Mouse (Mus musculus): ENCODE data around the gene Arhgap29. TPM values are rescaled to one million over a fixed set of nuclear protein-coding genes. Genes with fewer than 3 reads are reported as not detected.
A peak's percentile ranks its signal among the peaks of the same experiment; 100 is the strongest.

Arhgap29 gene
- polyA plus RNA-seq (2016; fragmentation: Nextera tagmentation; extraction: Ambion mirVana), result 49.4 and 59.8 TPM in 2 replicates

- 89% methylated on average over 8 of the region's 8 CpGs for WGBS
Observed at GRCm38 (mm10) chr3:121952041-121952591, at the start of gene Arhgap29. Gene Arhgap29 (plus strand): TSS chr3:121952541.

GRCm38 (mm10) chr3:121902729-121903128 lies 49.6 kb upstream of the Arhgap29 start:
- no peaks in the 10 kb centered on the region for H3K27me3 ChIP-seq
- H3K4me1 ChIP-seq (replicated peaks), result peaks cover 22% of the 10 kb centered on the region
- no peak for ATAC-seq (ENCODE audit: insufficient number of reproducible peaks, insufficient read depth, low FRiP score, low TSS enrichment, low read depth)
- no peak overlapping the region for H3K27ac ChIP-seq
- WGBS, result 86% methylated on average over 5 of the region's 5 CpGs
- H3K9me3 ChIP-seq, result no peaks in the 10 kb centered on the region
- H3K9ac ChIP-seq (replicated peaks), result no peak overlapping the region
- H3K4me3 ChIP-seq (replicated peaks), result no peak overlapping the region
- H3K4me2 ChIP-seq, result no peak overlapping the region
- H3K36me3 ChIP-seq, result no peaks in the 10 kb centered on the region

More at GRCm38 (mm10) chr3:121952041-121952591, at the start of gene Arhgap29:
- 0 out of 2 replicates have a peak within 1 kb of the TSS, but pooled peaks have one; percentile 23 for H3K27ac ChIP-seq
- peak within 1 kb of the TSS; percentile 76 for H3K4me2 ChIP-seq
- peak within 1 kb of the TSS; percentile 72 for H3K4me3 ChIP-seq (replicated peaks)
- no peaks in the 10 kb centered on the region for H3K36me3 ChIP-seq
- peak within 1 kb of the TSS; percentile 71 for H3K9ac ChIP-seq (replicated peaks)
- 0 out of 2 replicates have a peak, but pooled peaks cover 14% of the 10 kb centered on the region for H3K27me3 ChIP-seq
- no peak for ATAC-seq (ENCODE audit: insufficient number of reproducible peaks, insufficient read depth, low FRiP score, low TSS enrichment, low read depth)
- H3K4me1 ChIP-seq (replicated peaks), result peaks cover 7% of the 10 kb centered on the region; the same call in 1 of the 2 replicates
- no peaks in the 10 kb centered on the region for H3K9me3 ChIP-seq

- no peak overlapping the region for H3K4me3 ChIP-seq (replicated peaks)
- ATAC-seq (ENCODE audit: insufficient number of reproducible peaks, insufficient read depth, low FRiP score, low TSS enrichment, low read depth), result no peak
- H3K4me2 ChIP-seq, result no peak overlapping the region
- no peaks in the 10 kb centered on the region for H3K9me3 ChIP-seq
- H3K27ac ChIP-seq, result no peak overlapping the region
- no peaks in the 10 kb centered on the region for H3K36me3 ChIP-seq
- peaks cover 17% of the 10 kb centered on the region for H3K4me1 ChIP-seq (replicated peaks)
- WGBS, result 47% methylated on average over 4 of the region's 4 CpGs
- H3K27me3 ChIP-seq, result no peaks in the 10 kb centered on the region
- H3K9ac ChIP-seq (replicated peaks), result no peak overlapping the region
Observed at GRCm38 (mm10) chr3:121903286-121903685, 49.1 kb upstream of the Arhgap29 start.

- no peak overlapping the region for H3K9ac ChIP-seq (replicated peaks)
- no peaks in the 10 kb centered on the region for H3K27me3 ChIP-seq
- no peaks in the 10 kb centered on the region for H3K9me3 ChIP-seq
- H3K4me2 ChIP-seq, result no peak overlapping the region
- no peaks in the 10 kb centered on the region for H3K36me3 ChIP-seq
- H3K27ac ChIP-seq, result no peak overlapping the region
- no peak for ATAC-seq (ENCODE audit: insufficient number of reproducible peaks, insufficient read depth, low FRiP score, low TSS enrichment, low read depth)
- WGBS, result 69% methylated on average over 8 of the region's 8 CpGs
- H3K4me1 ChIP-seq (replicated peaks), result peaks cover 15% of the 10 kb centered on the region
- no peak overlapping the region for H3K4me3 ChIP-seq (replicated peaks)
Observed at GRCm38 (mm10) chr3:121903695-121904094, 48.6 kb upstream of the Arhgap29 start.

GRCm38 (mm10) chr3:121904476-121904875 lies 47.9 kb upstream of the Arhgap29 start:
- Histone ChIP-seq H3K27me3 (no peaks in the 10 kb centered on the region), H3K9me3 (no peaks in the 10 kb centered on the region), H3K27ac (no peak overlapping the region), H3K9ac (replicated peaks) (no peak overlapping the region), H3K4me3 (replicated peaks) (no peak overlapping the region), H3K4me2 (no peak overlapping the region), H3K4me1 (replicated peaks) (peaks cover 15% of the 10 kb centered on the region), H3K36me3 (no peaks in the 10 kb centered on the region)
- ATAC-seq (ENCODE audit: insufficient number of reproducible peaks, insufficient read depth, low FRiP score, low TSS enrichment, low read depth), result no peak
- WGBS, result 85% methylated on average over 2 of the region's 2 CpGs

- ATAC-seq (ENCODE audit: insufficient number of reproducible peaks, insufficient read depth, low FRiP score, low TSS enrichment, low read depth), result no peak
- Histone ChIP-seq H3K4me3 (replicated peaks) (no peak overlapping the region), H3K4me2 (no peak overlapping the region), H3K36me3 (no peaks in the 10 kb centered on the region), H3K9me3 (no peaks in the 10 kb centered on the region), H3K27ac (no peak overlapping the region), H3K27me3 (no peaks in the 10 kb centered on the region), H3K9ac (replicated peaks) (no peak overlapping the region), H3K4me1 (replicated peaks) (peaks cover 15% of the 10 kb centered on the region)
- WGBS, result 26% methylated on average over 8 of the region's 8 CpGs
Observed at GRCm38 (mm10) chr3:121906623-121907022, 45.7 kb upstream of the Arhgap29 start.

GRCm38 (mm10) chr3:121909155-121909554 lies 43.2 kb upstream of the Arhgap29 start:
- H3K4me1 ChIP-seq (replicated peaks), result 0 out of 2 replicates have a peak, but pooled peaks cover 2% of the 10 kb centered on the region
- H3K27ac ChIP-seq, result no peak overlapping the region
- H3K4me3 ChIP-seq (replicated peaks), result no peak overlapping the region
- ATAC-seq (ENCODE audit: insufficient number of reproducible peaks, insufficient read depth, low FRiP score, low TSS enrichment, low read depth), result no peak
- no peaks in the 10 kb centered on the region for H3K9me3 ChIP-seq
- H3K9ac ChIP-seq (replicated peaks), result no peak overlapping the region
- H3K4me2 ChIP-seq, result no peak overlapping the region
- 73% methylated on average over 3 of the region's 3 CpGs for WGBS
- no peaks in the 10 kb centered on the region for H3K36me3 ChIP-seq
- H3K27me3 ChIP-seq, result no peaks in the 10 kb centered on the region

- Histone ChIP-seq H3K27me3 (no peaks in the 10 kb centered on the region), H3K9me3 (no peaks in the 10 kb centered on the region), H3K27ac (no peak overlapping the region), H3K4me2 (no peak overlapping the region), H3K4me3 (replicated peaks) (no peak overlapping the region), H3K9ac (replicated peaks) (no peak overlapping the region), H3K36me3 (no peaks in the 10 kb centered on the region), H3K4me1 (replicated peaks) (no peaks in the 10 kb centered on the region)
- no peak for ATAC-seq (ENCODE audit: insufficient number of reproducible peaks, insufficient read depth, low FRiP score, low TSS enrichment, low read depth)
- WGBS, result 85% methylated on average over 5 of the region's 5 CpGs
Observed at GRCm38 (mm10) chr3:121913476-121913875, 38.9 kb upstream of the Arhgap29 start.

GRCm38 (mm10) chr3:121914459-121915185 lies 37.7 kb upstream of the Arhgap29 start:
- no peak overlapping the region for H3K9ac ChIP-seq (replicated peaks)
- H3K27me3 ChIP-seq, result no peaks in the 10 kb centered on the region
- H3K4me2 ChIP-seq, result no peak overlapping the region
- H3K27ac ChIP-seq, result peak overlapping the region; percentile 20; the same call in 1 of the 2 replicates
- 63% methylated on average over 13 of the region's 13 CpGs for WGBS
- H3K4me3 ChIP-seq (replicated peaks), result no peak overlapping the region
- H3K36me3 ChIP-seq, result no peaks in the 10 kb centered on the region
- ATAC-seq (ENCODE audit: insufficient number of reproducible peaks, insufficient read depth, low FRiP score, low TSS enrichment, low read depth), result no peak
- H3K4me1 ChIP-seq (replicated peaks), result no peaks in the 10 kb centered on the region
- H3K9me3 ChIP-seq, result no peaks in the 10 kb centered on the region

GRCm38 (mm10) chr3:121915191-121915590 lies 37.1 kb upstream of the Arhgap29 start:
- Histone ChIP-seq H3K4me3 (replicated peaks) (no peak overlapping the region), H3K27ac (0 out of 2 replicates have a peak overlapping the region, but pooled peaks have one; percentile 23), H3K36me3 (no peaks in the 10 kb centered on the region), H3K27me3 (no peaks in the 10 kb centered on the region), H3K4me2 (no peak overlapping the region), H3K4me1 (replicated peaks) (no peaks in the 10 kb centered on the region), H3K9me3 (no peaks in the 10 kb centered on the region), H3K9ac (replicated peaks) (no peak overlapping the region)
- 71% methylated on average over 6 of the region's 6 CpGs for WGBS
- no peak for ATAC-seq (ENCODE audit: insufficient number of reproducible peaks, insufficient read depth, low FRiP score, low TSS enrichment, low read depth)

- Histone ChIP-seq H3K4me1 (replicated peaks) (no peaks in the 10 kb centered on the region), H3K36me3 (no peaks in the 10 kb centered on the region), H3K9ac (replicated peaks) (no peak overlapping the region), H3K4me2 (no peak overlapping the region), H3K9me3 (no peaks in the 10 kb centered on the region), H3K4me3 (replicated peaks) (no peak overlapping the region), H3K27me3 (no peaks in the 10 kb centered on the region), H3K27ac (no peak overlapping the region)
- ATAC-seq (ENCODE audit: insufficient number of reproducible peaks, insufficient read depth, low FRiP score, low TSS enrichment, low read depth), result no peak
- WGBS, result 82% methylated on average over 5 of the region's 5 CpGs
Observed at GRCm38 (mm10) chr3:121916802-121917532, 35.4 kb upstream of the Arhgap29 start.
